Mouse (Mus musculus) stomach, embryonic 14.5 days (tissue): ENCODE data around the gene Padi1. TPM values are rescaled to one million over a fixed set of nuclear protein-coding genes. Genes with fewer than 3 reads are reported as not detected.

Experiments used
- ATAC-seq: fragments of 200-750 bp; cut with Nextera tagmentation; 2 replicates; pipeline ENCODE4 v1.8.0; 2017; ENCODE audit warnings: low read depth, moderate TSS enrichment; ENCODE audit not compliant: insufficient number of reproducible peaks, insufficient read depth, low FRiP score
- H3K27ac ChIP-seq: fragments of 300-500 bp; sonication (generic); 2 replicates; pipeline ENCODE4 v1.5.1; 2014; ENCODE audit warnings: mild to moderate bottlenecking, low read length, moderate library complexity, mixed read lengths
- H3K27me3 ChIP-seq: fragments of 300-500 bp; sonication (generic); 2 replicates; pipeline ENCODE4 v1.6.1; 2014; ENCODE audit warnings: low read length, control low read depth, mixed read lengths; ENCODE audit not compliant: control insufficient read depth, insufficient read depth
- H3K36me3 ChIP-seq: fragments of 300-500 bp; sonication (generic); 2 replicates; pipeline ENCODE4 v1.6.1; 2014; ENCODE audit warnings: mild to moderate bottlenecking, control low read depth, low read length, moderate library complexity, mixed read lengths; ENCODE audit not compliant: control insufficient read depth, insufficient read depth
- H3K4me1 ChIP-seq: fragments of 300-500 bp; sonication (generic); 2 replicates; pipeline ENCODE4 v1.6.1; 2014; ENCODE audit warnings: low read length, control low read depth, mixed read lengths; ENCODE audit not compliant: control insufficient read depth, insufficient read depth
- H3K4me2 ChIP-seq: fragments of 300-500 bp; sonication (generic); replicated peaks from 2 replicates; pipeline ENCODE4 v1.6.1; 2014; ENCODE audit warnings: low read depth, low read length, control low read depth
- H3K4me3 ChIP-seq: fragments of 300-500 bp; sonication (generic); 2 replicates; pipeline ENCODE4 v1.5.1; 2014; ENCODE audit warnings: low read depth, low read length, control low read depth
- H3K9ac ChIP-seq: fragments of 300-500 bp; sonication (generic); replicated peaks from 2 replicates; pipeline ENCODE4 v1.6.1; 2014; ENCODE audit warnings: low read depth, mild to moderate bottlenecking, control low read depth, low read length, moderate library complexity, mixed read lengths
- H3K9me3 ChIP-seq: fragments of 300-500 bp; sonication (generic); 2 replicates; pipeline ENCODE4 v1.6.1; 2016; ENCODE audit warnings: low read depth, low read length, control low read depth; ENCODE audit not compliant: control insufficient read depth
- WGBS: fragments of 180-500 bp; shearing (Covaris S2); extraction: QIAGEN DNeasy Blood & Tissue Kit; methylation state at CpG from one replicate; pipeline ENCODE4 v1.1.7; 2014; 5-methylcytosine and 5-hydroxymethylcytosine counted together
- polyA plus RNA-seq: library from polyadenylated mRNA; unstranded; fragments of >200 nt; fragmentation: Nextera tagmentation; extraction: Ambion mirVana; gene quantifications from 2 replicates; pipeline ENCODE4 v1.2.1, GENCODE M21; 2014

Padi1 gene
- polyA plus RNA-seq, 1 experiment from 2014 or later, result 0.13 TPM

DNA sequence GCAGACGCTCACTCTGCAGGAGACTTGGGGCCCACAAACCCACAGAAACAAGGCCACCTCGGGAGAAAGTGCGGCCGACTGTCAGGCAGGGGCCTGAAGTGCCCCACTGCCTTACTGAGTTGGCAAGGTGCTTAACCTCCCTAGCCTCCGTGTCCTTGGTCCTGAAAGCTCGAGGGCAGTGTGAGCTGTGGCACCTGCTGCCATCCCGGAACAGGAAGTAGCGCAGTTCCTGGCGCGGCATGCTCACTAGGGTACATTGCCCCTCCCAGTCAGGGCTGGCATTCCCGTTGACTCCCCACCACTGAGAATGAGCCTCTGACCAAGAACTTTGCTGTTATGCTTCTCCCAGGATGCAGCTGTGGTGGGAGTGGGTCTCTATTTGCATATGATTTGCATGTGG, 19.6 kb downstream of the Padi1 start:
- no peak for ATAC-seq
- no peak overlapping the region for H3K4me2 ChIP-seq
- H3K27me3 ChIP-seq, result no peaks in the 10 kb centered on the region
- no peaks in the 10 kb centered on the region for H3K36me3 ChIP-seq
- H3K9me3 ChIP-seq, result peaks cover 12% of the 10 kb centered on the region; the same call in 1 of the 2 replicates
- no peak overlapping the region for H3K9ac ChIP-seq
- H3K27ac ChIP-seq, result no peak overlapping the region
- WGBS, result 55% methylated on average over 11 of the region's 11 CpGs
- H3K4me3 ChIP-seq, result no peak overlapping the region
- H3K4me1 ChIP-seq, result no peaks in the 10 kb centered on the region

GRCm38 (mm10) chr4:140821988-140822387, 23.6 kb downstream of the Padi1 start:
- no peak overlapping the region for H3K27ac ChIP-seq
- no peak overlapping the region for H3K4me3 ChIP-seq
- no peak overlapping the region for H3K4me2 ChIP-seq
- H3K36me3 ChIP-seq, result no peaks in the 10 kb centered on the region
- no peak overlapping the region for H3K9ac ChIP-seq
- H3K27me3 ChIP-seq, result no peaks in the 10 kb centered on the region
- no peak for ATAC-seq
- no peaks in the 10 kb centered on the region for H3K4me1 ChIP-seq
- 77% methylated on average over 5 of the region's 5 CpGs for WGBS
- H3K9me3 ChIP-seq, result peaks cover 12% of the 10 kb centered on the region; the same call in 1 of the 2 replicates

DNA sequence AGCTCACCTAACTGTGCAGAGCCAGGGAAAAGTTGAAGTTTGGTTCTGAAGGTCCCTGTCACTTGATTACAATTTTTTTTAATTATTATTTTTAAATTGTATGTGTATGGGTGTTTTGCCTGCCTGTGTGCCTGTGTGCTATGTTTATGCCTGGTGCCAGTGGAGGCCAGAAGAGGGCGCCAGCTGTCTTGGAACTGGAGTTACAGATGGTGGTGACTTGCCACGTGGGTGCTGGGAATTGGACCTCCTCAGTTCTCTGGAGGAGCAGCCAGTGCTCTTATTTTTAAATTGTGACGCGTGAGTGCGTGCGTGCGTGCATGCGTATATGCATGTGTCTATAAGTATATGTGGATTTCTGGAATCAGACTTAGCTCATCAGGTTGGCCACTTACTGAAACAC, 28.2 kb downstream of the Padi1 start:
- H3K9ac ChIP-seq, result no peak overlapping the region
- no peak overlapping the region for H3K4me2 ChIP-seq
- 0 out of 2 replicates have a peak, but pooled peaks cover 6% of the 10 kb centered on the region for H3K4me1 ChIP-seq
- H3K36me3 ChIP-seq, result no peaks in the 10 kb centered on the region
- no peaks in the 10 kb centered on the region; the same call in 1 of the 2 replicates for H3K9me3 ChIP-seq
- no peak overlapping the region for H3K4me3 ChIP-seq
- H3K27me3 ChIP-seq, result no peaks in the 10 kb centered on the region
- no peak overlapping the region for H3K27ac ChIP-seq
- ATAC-seq, result no peak
- 91% methylated on average over 8 of the region's 8 CpGs for WGBS

DNA sequence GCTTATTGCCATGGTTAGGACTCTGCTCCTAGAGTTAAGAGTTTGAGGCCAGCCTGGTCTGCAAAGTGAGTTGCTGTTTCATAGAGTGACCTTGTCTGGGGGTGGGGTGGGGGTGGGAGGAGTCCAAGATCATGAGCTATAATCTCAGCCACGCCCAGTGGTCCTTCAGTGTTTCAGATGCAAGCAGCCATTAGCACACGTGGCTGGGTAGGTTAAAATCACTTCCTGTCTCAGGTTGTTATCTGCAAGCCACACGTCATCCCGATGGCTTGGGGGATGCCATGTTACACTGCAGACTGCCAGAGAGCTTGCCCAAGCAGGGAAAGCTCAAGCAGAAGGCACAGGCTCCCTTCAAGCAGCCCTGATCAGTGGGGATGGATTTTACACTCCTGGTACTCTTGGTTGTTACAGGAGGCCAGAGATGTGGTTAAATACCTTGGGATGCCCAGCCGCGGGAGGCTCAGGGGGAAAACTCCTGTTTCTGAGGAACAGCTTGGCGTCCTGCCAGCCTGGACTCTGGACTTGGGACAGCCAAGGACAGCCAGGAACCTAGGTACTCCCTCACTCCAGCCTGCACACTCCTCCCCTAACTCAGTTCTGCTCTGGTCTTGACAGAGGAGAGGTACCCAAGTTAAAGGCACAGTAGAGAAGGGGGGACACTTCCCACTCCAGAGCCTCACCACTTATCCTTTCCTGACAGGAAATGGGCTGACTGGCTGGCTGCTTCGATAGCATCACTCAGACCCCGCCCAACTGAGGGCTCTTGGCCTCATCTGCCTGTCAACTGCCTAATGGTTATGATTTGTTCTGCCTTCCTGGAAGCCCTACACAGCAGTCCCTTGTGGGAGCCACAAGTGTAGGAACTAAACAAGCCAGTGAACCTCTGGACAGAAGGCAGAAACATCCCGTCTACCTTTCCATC, 29.3 kb downstream of the Padi1 start:
- H3K27me3 ChIP-seq, result no peaks in the 10 kb centered on the region
- no peak overlapping the region for H3K27ac ChIP-seq
- H3K9me3 ChIP-seq, result no peaks in the 10 kb centered on the region
- no peaks in the 10 kb centered on the region for H3K36me3 ChIP-seq
- no peak overlapping the region for H3K9ac ChIP-seq
- 0 out of 2 replicates have a peak, but pooled peaks cover 6% of the 10 kb centered on the region for H3K4me1 ChIP-seq
- H3K4me2 ChIP-seq, result no peak overlapping the region
- no peak for ATAC-seq
- 38% methylated on average over 10 of the region's 10 CpGs for WGBS
- H3K4me3 ChIP-seq, result no peak overlapping the region

DNA sequence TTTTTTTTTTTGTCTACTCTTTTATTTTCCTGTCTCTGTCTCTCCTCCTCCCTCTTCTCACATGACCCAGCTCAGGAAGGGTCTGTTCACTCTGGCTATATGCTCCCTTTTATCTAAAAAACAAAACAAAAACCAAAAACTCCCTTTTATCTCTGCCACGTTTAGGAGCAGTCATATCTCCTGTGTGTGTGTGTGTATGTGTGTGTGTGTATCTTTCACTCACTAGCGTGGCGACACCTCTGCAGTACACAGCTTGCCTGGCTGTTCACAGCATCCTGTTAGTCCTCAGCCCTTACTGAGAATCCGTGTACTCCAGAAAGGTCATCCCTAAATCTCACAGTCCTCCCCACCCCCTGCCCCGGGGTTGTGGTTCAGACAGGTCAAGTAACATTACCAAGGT, 30.1 kb downstream of the Padi1 start:
- no peak overlapping the region for H3K4me3 ChIP-seq
- no peak overlapping the region for H3K9ac ChIP-seq
- no peaks in the 10 kb centered on the region for H3K27me3 ChIP-seq
- no peaks in the 10 kb centered on the region for H3K36me3 ChIP-seq
- 67% methylated on average over 5 of the region's 5 CpGs for WGBS
- H3K9me3 ChIP-seq, result no peaks in the 10 kb centered on the region
- 0 out of 2 replicates have a peak, but pooled peaks cover 6% of the 10 kb centered on the region for H3K4me1 ChIP-seq
- H3K27ac ChIP-seq, result no peak overlapping the region
- no peak overlapping the region for H3K4me2 ChIP-seq
- no peak for ATAC-seq

DNA sequence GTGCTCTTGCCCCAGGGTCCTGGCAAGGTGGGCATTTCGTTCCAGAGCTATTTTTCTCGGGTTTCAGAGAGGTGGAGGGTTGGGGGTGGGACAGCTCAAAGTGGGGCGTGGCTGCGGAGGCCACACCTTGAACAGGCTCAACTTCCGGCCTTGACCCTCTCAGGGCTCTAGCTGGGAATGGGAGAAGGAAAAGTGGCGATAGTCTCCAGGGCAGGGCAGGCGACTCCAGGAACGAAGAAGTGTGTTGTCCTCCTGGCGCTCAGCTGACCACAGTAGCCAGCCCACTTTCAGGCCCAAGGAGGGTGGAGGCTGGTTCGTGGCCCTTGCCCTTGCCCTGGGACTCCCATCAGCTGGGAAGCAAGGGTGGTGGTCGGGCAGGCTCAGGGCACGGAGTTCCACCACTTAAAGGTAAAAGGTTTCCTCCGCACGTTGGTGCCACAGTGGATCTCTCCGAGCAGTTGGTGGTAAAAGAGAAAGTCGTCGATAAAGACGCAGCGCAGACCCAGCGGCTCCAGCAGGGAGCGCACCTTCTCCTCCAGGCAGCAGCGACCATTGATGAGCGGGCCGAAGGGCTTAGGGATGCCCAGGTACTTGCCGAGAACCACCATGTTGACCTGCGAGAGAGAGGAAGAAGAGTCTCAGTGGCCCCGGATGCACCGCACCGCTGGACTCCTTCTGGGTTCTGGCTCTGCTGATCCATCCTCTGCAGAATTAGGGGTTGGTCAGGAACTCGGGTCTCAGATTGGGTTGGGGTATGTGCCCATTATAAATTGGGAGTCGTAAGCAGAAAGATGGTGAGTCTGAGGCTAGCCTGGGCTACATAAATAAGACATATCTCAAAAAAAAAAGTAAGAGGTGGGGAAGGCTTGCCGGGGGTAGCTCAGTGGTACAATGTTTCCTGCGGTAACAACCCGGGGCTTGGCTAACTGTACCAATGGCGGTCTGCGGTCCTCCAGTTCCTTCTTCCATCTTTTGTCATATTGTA, 31.0 kb downstream of the Padi1 start:
- Histone ChIP-seq H3K4me1 (0 out of 2 replicates have a peak, but pooled peaks cover 6% of the 10 kb centered on the region), H3K27ac (no peak overlapping the region), H3K36me3 (no peaks in the 10 kb centered on the region), H3K27me3 (no peaks in the 10 kb centered on the region), H3K9ac (no peak overlapping the region; the same call in 1 of the 2 replicates), H3K4me3 (peak overlapping the region; percentile 35), H3K4me2 (peak overlapping the region; percentile 61), H3K9me3 (no peaks in the 10 kb centered on the region)
- WGBS, result 23% methylated on average over 36 of the region's 36 CpGs
- peak; percentile 69; the same call in 1 of the 2 replicates for ATAC-seq

DNA sequence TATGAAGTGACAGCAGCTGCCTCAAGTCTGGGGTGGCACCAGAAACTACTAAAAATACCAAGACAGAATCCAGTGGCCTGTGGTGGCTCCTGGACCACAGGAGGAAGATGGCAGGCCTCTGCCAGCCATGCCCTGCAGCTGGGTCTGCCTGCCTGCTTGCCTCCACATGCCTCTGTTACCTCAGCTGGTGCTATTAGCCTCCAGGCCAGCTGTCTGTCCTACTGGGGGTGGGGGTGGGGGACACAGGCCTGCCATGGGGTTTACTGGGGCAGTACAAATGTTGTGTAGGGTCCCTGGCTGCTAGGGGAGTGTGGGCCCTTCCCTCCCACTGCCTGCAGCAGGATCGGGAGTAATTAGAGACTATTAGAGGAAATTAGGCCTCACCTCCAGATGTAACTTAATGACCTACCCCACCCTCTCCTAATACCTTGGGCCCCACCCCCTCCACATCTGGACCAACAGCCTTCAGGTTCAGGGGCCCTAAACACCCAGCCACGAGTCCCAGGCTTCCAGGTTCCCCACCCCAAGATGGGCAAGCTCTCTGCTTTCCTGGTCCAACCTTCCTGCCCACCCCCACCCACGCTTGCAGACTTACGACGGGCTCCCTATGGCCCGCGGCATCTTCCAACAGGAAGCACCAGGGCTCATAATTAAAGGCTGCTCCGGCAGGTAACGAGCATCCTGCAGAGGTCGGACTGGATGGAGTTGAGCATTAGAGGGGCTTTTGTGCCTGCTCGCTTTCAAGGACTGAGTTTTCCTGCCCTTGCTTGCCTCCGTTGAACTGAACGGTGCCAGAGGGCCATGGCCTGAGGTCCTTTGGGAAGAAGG, 32.0 kb downstream of the Padi1 start:
- Histone ChIP-seq H3K27ac (no peak overlapping the region), H3K9me3 (no peaks in the 10 kb centered on the region), H3K27me3 (no peaks in the 10 kb centered on the region), H3K36me3 (no peaks in the 10 kb centered on the region), H3K9ac (no peak overlapping the region), H3K4me2 (peak overlapping the region; percentile 61), H3K4me1 (0 out of 2 replicates have a peak, but pooled peaks cover 6% of the 10 kb centered on the region), H3K4me3 (peak overlapping the region; percentile 35; the same call in 1 of the 2 replicates)
- WGBS, result 21% methylated on average over 13 of the region's 13 CpGs
- no peak for ATAC-seq
